Mouse (Mus musculus) small intestine, adult 2 months (tissue): ENCODE data around the gene Strap. TPM values are rescaled to one million over a fixed set of nuclear protein-coding genes. Genes with fewer than 3 reads are reported as not detected.
"Not testable (repeated sequence)": the region's sequence is repeated elsewhere in the genome, so short reads cannot be mapped to it uniquely, and the experiment has no call there.

Experiments
- H3K27ac ChIP-seq: fragments of 200-500 bp; 2 replicates; pipeline ENCODE4 v1.5.1; 2012; ENCODE audit warnings: low read depth, low read length, control low read depth, inconsistent platforms; ENCODE audit not compliant: insufficient read depth
- H3K27me3 ChIP-seq: fragments of 200-500 bp; 2 replicates; pipeline ENCODE4 v1.6.1; 2012; ENCODE audit warnings: mild to moderate bottlenecking, moderate library complexity, low read length, inconsistent platforms; ENCODE audit not compliant: control insufficient read depth, insufficient read depth
- H3K36me3 ChIP-seq: fragments of 200-500 bp; 2 replicates; pipeline ENCODE4 v1.6.1; 2012; ENCODE audit warnings: mild to moderate bottlenecking, low read length, control low read depth, inconsistent platforms; ENCODE audit not compliant: control insufficient read depth, insufficient read depth
- H3K4me1 ChIP-seq: fragments of 200-500 bp; 2 replicates; pipeline ENCODE4 v1.6.1; 2012; ENCODE audit warnings: low read length, inconsistent platforms, mixed read lengths; ENCODE audit not compliant: control insufficient read depth, insufficient read depth, insufficient read length
- H3K4me3 ChIP-seq: fragments of 200-500 bp; 2 replicates; pipeline ENCODE4 v1.5.1; 2012; ENCODE audit warnings: low read depth, mild to moderate bottlenecking, control low read depth, inconsistent platforms, low read length, moderate library complexity
- CTCF ChIP-seq: fragments of 200-500 bp; IDR thresholded peaks from 2 replicates; pipeline ENCODE4 v1.5.1; 2012; ENCODE audit warnings: low read depth, mild to moderate bottlenecking, control low read depth, inconsistent platforms, low read length, moderate library complexity, mixed read lengths; ENCODE audit not compliant: insufficient replicate concordance, insufficient read length; ENCODE audit errors: extremely low read depth
- POLR2A ChIP-seq: fragments of 200-500 bp; IDR thresholded peaks from 2 replicates; pipeline ENCODE4 v1.6.1; 2012; ENCODE audit warnings: low read depth, mild to moderate bottlenecking, control low read depth, inconsistent platforms, low read length, moderate library complexity
- WGBS: fragments of 180-500 bp; shearing (Covaris S2); methylation state at CpG from one replicate; pipeline ENCODE4 v1.1.7; 2018; 5-methylcytosine and 5-hydroxymethylcytosine counted together
- polyA plus RNA-seq: library from polyadenylated mRNA; depleted of rRNA; stranded (reverse); fragments of >200 nt; gene quantifications from 2 replicates; pipeline ENCODE4 v1.2.3, GENCODE M21; 2012

Gene Strap
- polyA plus RNA-seq, 1 experiment, result 33.9 TPM

DNA sequence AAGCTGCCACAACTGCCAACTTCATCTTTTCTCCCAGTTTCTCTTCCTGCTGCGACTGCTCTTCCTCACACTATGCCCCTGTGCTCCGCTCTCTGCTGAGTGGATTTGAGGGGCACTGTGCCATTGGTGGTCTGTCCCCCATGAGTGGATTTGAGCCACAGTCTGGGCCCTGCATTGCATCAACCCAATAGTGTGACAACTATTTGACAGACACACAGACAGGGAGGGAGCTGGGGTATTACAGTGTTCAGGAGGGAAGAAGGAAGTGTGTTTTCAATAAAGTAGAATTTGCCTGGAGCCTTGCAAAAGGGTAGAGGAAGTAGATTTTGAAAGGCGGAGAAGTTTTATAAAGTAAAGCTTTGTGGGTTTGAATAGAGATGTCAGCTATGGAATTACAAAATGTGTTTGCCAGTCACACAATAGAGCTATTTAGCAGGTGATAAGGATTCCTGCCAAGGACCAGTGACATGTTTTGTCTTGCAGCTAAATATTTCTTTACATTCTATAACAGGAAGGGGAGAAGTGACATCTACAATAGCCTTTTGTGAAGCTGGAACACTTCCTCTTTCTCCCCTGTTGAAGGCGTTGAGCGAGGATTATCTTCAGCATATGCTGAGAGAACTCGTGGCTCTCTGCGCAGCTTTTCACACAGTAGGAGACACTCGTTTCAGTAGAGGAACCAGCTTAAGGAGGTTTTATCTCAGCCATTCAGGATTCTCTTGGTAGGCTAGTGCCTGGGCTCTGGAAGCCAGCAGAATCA is 38.3 kb upstream of the Strap start:
- Histone ChIP-seq H3K36me3 (no peaks in the 10 kb centered on the region), H3K27ac (0 out of 2 replicates have a peak overlapping the region, but pooled peaks have one; percentile 9), H3K4me1 (peaks cover 3% of the 10 kb centered on the region; the same call in 1 of the 2 replicates), H3K27me3 (no peaks in the 10 kb centered on the region), H3K4me3 (no peak overlapping the region)
- WGBS, result 55% methylated on average over 8 of the region's 8 CpGs
- TF ChIP-seq POLR2A (no peak), CTCF (no peak)

DNA sequence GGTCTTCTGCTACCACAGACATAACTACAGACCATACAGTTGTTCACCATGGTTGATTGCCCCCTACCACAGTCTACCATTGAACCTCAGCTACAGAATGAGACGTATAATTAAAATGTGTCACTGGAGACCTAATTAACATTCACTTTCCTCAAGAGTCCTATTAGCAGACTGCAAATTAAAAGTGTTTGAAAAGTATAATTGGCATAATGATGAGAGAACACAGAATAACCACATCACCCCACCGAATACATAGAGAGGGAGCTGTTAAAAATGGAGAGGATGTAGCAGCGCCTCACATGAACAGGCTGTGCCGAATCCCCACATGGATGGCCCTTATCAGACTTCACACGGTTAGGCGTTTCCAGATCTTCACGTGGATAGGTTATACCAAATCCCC is 35.4 kb upstream of the Strap start:
- Histone ChIP-seq H3K36me3 (no peaks in the 10 kb centered on the region), H3K27me3 (no peaks in the 10 kb centered on the region), H3K4me1 (peaks cover 3% of the 10 kb centered on the region; the same call in 1 of the 2 replicates), H3K27ac (no peak overlapping the region), H3K4me3 (no peak overlapping the region)
- no peak for TF ChIP-seq POLR2A
- no peak for TF ChIP-seq CTCF
- 88% methylated on average over 7 of the region's 7 CpGs for WGBS

DNA sequence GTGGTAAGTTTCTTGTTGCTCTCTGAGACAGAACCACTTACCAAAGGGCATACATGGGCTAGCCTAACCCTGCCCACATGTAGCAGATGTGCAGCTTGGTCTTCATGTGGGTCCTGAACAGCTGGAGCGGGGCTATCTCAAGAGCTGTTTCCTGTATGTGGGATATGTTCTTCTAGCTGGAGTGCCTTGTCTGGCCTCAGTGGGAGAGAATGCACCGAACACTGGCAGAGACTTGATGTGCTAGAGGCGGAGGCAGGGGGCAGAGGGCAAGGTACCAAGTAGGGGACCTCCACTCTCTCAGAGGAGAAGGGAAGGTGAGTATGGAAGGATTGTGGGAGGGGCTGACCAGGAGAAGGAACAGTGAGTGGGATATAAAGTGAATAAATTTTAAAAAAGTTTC is 32.7 kb upstream of the Strap start:
- Histone ChIP-seq H3K4me3 (no peak overlapping the region), H3K27ac (no peak overlapping the region), H3K27me3 (no peaks in the 10 kb centered on the region), H3K36me3 (no peaks in the 10 kb centered on the region), H3K4me1 (no peaks in the 10 kb centered on the region; the same call in 1 of the 2 replicates)
- 94% methylated on average over 3 of the region's 3 CpGs for WGBS
- no peak for TF ChIP-seq CTCF
- TF ChIP-seq POLR2A, result no peak

DNA sequence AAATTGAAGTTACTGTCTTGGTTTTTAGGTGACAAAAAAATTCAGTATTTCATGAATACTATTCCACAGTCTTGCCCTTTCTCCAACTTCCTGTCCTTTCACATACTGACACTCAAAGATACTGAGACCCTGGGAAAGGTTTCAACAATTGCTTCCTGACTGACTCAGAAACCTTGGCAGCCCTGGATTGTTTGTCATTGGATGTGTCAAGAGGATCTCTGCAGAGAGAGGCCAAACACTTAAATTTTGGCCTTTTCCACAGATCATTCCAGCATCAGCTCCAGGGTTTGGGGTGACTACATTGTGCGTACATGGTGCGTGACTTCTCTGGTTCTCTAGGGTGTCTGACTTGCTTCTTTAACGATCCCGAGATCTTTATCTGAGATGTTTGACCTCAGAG is 32.0 kb upstream of the Strap start:
- 52% methylated on average over 4 of the region's 4 CpGs for WGBS
- Histone ChIP-seq H3K27ac (no peak overlapping the region), H3K36me3 (no peaks in the 10 kb centered on the region), H3K4me3 (no peak overlapping the region), H3K27me3 (no peaks in the 10 kb centered on the region), H3K4me1 (no peaks in the 10 kb centered on the region; the same call in 1 of the 2 replicates)
- no peak for TF ChIP-seq POLR2A
- no peak for TF ChIP-seq CTCF

DNA sequence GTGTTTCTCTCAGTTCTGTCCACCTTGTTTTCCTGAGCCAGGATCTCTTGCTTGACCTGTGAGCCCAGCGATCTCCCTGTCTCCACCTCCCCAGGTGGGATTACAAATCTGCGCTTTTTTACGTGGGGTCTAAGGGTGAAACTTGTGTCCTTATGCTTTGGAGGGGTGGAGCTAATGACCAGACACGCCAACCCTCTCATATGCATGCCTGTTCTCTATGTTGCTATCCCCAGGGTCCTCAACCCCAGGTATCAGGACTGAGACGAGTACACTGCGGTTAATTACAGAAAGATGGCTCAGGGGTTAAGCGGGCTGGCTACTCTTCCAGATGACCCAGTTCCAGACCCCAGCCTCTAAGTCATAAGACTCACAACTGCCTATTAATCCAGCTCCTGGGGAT is 31.4 kb upstream of the Strap start:
- Histone ChIP-seq H3K27me3 (no peaks in the 10 kb centered on the region), H3K27ac (no peak overlapping the region), H3K36me3 (no peaks in the 10 kb centered on the region), H3K4me3 (no peak overlapping the region), H3K4me1 (no peaks in the 10 kb centered on the region; the same call in 1 of the 2 replicates)
- 86% methylated on average over 7 of the region's 7 CpGs for WGBS
- TF ChIP-seq CTCF (no peak), POLR2A (no peak)

DNA sequence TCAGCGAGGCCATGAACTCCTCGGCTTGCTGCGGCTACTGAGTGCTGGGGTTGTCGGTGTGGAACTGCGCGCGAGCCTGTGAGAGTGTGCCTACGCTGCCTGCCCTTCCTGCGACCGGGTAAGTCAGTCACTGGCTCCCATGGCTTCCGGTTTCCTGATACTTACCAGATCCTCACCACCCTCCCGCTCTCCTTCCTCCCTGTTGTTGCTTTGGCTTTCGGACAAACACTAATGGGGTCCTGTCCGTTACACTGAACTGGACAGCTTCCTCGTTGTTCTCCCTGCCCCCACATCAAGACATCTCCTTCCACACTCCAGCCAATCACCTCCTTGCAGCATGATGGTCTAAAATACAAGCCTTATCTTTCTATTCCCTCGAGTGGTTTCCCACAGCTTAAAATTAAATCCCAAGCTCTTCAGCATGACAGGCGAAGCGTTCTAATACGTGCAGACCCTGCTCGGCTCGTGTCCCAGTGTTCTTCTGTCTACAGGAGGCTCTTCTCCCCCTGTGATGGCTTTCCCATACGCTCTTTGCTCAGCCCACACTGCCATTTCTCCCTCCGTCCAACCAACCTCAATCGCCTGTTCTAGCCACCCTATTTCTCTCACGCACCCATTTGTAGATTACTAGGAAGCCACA is 30.5 kb upstream of the Strap start:
- no peak overlapping the region for H3K27ac ChIP-seq
- 0 out of 2 replicates have a peak overlapping the region, but pooled peaks have one; percentile 1 for H3K4me3 ChIP-seq
- H3K27me3 ChIP-seq, result no peaks in the 10 kb centered on the region
- H3K36me3 ChIP-seq, result no peaks in the 10 kb centered on the region
- TF ChIP-seq CTCF (no peak), POLR2A (no peak)
- WGBS, result 69% methylated on average over 25 of the region's 25 CpGs
- no peaks in the 10 kb centered on the region; the same call in 1 of the 2 replicates for H3K4me1 ChIP-seq

DNA sequence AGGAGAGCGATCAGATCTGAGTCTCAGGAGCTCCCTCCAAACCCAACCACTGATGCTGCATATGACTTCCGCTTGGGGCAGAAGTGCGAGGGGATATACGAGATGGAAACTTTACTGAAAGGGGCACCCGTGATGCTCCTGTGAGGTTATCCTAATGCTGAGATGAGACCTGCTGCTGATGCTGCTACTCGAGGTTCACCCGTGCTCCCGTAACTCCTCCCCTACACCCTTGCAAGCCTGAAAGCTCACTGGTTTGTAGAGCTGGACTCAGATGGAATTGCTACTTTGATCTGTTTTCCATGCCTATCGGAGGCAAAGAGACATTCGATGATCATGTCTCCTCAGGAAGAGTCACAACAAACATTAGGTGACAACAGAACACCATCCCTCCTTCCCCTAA is 28.7 kb upstream of the Strap start:
- Histone ChIP-seq H3K4me3 (no peak overlapping the region), H3K27me3 (no peaks in the 10 kb centered on the region), H3K27ac (no peak overlapping the region), H3K4me1 (no peaks in the 10 kb centered on the region; the same call in 1 of the 2 replicates), H3K36me3 (no peaks in the 10 kb centered on the region)
- TF ChIP-seq CTCF (no peak), POLR2A (no peak)
- whole genome bisulfite sequencing, result 94% methylated on average over 10 of the region's 10 CpGs

DNA sequence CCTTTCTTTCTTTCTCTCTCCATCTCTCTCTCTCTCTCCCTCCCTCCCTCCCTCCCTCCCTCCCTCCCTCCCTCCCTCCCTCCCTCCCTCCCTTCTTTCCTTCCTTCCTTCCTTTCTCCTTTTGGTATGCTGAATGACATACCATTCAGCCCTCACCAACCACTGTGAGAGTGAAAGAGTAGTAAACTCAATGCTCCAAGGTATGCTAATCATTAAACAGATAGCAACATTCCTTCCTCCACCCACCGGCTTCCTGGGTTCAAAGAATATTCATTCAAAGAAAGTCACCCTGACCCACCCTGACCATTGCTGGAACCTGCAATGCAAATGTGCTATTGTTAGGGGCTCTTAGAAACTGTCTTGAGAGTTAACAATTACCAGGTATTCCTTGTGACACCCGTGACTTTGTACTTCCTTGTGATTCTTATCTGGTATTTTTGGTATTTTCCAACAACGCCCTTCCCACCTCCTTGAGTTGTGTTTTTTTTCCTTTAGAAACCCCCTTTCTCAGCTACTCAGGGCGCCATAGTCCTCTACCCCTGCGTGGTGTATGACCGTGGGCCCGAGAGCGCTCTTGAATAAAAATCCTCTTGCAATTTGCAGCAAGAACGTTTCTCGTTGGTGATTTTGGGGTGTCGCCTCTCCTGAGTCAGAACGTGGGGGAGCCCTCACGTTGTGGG is 26.0 kb upstream of the Strap start:
- H3K36me3 ChIP-seq, H3K27me3 ChIP-seq, H3K27ac ChIP-seq, H3K4me3 ChIP-seq, H3K4me1 ChIP-seq: not testable (repeated sequence)
- 70% methylated on average over 13 of the region's 13 CpGs for WGBS
